Mouse (Mus musculus) mouse trophoblast stem cell (cell line): ENCODE data around the gene E130114P18Rik.

Experiments used
- in situ Hi-C, 2 experiments: fragments of 300-500 bp; cut with MseI, MboI; formaldehyde crosslinking; loops; 2 replicates in 1 of 2; 3 replicates in 1 of 2; pipeline ENCODE4 v1.15.1; 2025

E130114P18Rik gene

DNA sequence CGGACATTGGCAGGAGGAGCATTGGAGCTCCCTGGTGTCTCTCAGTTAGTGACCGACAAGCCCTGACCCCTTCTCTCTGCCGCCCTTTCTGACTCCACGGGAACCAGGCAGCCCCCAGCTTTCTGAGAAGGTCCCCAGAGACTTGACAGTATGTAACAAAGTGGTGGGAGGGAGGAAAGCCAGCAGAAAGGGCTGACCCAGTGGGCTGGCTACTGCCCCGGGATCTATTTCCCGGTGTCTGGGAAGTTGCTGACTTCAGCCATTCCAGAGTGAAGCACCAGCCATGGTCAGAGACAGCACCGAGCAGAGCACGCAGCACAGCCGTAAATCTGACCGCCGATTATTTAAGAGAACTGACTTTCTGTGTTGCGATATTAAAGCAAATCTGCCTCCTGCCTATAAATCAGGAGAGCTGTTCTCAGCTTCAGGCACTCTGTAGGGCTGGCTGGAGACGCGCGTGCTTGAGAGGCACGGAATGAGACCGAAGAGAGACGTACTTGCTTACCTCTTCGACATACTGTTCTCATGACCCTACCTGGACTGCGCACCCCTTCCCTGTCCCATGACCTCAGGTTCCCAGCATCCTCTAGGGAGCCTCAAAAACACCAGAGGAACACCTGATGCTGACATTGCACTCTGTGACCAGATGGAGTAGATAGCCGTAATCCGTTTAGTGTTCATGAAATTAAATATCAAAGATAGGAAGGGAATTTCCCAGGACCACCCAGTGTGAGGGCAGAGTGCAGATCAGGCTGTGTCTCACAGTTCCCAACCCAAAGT lies 70.3 kb downstream of the E130114P18Rik start:
- in situ Hi-C loops: no loop called here

DNA sequence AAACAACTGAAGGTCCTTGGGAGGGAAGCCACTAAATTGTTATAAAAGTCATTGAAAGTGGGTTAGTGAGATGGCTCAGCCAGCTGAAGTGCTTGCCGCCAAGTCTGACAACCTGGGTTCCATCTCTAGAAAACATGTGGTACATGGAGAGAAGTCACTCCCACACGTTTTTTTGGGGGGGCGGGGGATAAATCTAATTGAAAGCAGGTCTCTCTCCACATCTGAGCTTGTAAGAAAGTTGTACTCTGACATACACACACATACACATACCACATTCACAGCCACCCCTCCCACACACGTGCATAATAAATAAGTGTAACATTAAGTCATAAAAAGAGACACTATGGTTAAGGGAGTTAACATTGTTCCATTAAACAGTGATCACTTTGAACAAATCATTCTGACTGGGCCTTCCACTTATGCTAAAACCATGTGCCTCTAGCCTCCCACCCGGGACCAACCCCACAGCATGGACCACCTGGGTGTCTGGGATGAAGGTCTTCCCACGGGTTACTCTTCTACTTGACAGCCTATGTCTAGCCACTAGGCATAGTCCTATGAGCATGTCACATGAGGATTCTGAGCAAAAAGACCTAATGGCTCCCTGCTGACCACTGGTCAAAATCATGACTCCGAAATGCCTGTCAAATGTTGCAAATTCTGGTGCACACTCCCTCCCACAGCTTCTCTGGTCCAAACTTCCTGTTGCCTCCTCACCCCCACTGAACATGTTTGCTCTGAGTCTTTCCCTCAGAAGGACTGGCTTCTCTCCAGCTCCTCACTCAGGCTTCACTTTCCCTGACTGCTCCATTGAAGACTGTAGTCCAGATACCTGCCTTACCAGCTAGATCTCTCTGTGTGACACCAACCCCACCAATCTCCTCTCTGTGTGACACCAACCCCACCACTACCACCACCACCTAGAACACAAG lies 80.9 kb downstream of the E130114P18Rik start:
- in situ Hi-C loops: no loop called here

DNA sequence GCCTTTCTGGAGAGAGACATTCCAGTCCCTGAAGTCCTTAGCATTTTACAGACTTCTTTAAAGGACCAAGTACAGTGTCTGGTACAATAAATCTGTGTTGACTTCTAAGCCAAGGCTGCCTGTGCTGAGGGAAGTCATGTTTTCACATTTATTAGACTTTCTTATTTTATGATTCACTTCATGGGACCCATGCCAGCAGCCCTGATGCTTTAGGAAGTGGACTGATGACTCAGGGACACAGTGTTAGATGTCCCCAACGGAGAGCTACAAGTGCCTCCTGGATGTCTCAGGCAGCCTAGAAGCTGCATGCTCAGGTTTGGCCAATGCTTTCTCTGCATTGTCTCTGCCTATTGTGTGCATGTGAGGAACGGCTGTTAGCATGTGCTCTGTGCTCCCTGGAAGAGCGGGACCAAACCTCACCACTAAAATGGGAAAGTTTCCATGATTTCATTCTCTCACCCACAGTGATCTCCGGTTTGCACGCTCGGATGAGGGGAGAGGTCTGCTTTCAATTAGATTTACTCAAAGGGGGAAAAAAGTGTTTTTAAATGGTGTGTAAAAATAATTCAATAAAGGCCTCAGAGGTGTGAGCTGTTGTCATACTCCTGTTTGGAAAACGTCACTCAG lies 82.4 kb downstream of the E130114P18Rik start:
- in situ Hi-C loops: no loop called here

DNA sequence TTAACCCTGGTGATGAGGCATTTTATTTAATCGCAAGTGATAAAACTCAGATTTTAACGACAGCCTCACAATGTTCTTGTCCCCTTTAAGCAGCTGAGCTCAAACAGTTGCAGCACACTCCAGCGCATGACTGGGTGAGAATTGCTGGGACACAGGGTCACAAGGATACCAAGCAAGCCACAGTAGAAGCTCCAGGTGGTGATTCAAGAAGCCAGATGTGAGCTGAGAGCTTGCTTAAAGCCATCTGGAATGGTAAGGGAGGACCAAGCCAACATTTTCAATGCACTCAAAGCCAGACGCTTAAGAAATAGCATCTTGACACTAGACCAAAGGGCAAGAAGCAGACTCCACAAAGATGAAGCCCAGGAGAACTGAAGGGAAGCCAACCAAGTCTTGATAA lies 83.9 kb downstream of the E130114P18Rik start:
- in situ Hi-C loops: no loop called here

DNA sequence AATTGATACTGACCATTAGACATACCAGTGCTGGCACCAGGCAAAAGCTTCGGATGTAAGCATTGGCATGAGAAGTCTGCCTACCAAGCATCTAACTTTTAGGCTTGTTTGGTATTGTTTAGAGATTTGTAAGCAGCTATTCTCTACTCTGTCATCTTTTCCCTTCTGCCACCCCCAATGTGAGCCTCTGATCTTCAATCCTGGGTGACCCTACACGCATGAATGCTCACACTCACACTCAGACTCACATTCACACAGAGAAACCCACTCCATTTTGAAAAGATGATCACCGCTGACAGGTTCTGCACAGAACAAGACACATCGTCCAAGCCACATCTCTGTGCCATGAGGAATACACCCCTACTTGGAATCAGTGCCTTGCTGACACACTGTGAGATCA lies 84.8 kb downstream of the E130114P18Rik start:
- in situ Hi-C loops: no loop called here

DNA sequence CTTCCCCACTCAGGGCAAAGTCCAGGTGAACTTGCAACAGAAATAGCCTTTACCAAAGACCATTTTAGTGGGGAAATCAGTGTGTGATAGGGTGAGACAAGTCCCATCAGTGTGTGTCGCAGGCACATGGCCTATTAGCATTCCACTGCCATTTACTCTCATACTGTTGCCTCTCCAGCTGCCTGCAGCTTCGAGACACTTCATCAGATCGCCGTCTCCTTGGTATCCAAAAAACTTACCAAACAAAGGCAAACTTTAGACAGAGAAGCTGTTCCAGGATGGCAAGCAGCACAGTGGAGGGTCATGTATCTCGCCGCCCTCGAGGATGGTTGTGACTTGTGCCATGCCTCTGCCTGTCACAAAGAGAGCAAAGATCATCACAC lies 87.5 kb downstream of the E130114P18Rik start:
- in situ Hi-C loops: no loop called here

DNA sequence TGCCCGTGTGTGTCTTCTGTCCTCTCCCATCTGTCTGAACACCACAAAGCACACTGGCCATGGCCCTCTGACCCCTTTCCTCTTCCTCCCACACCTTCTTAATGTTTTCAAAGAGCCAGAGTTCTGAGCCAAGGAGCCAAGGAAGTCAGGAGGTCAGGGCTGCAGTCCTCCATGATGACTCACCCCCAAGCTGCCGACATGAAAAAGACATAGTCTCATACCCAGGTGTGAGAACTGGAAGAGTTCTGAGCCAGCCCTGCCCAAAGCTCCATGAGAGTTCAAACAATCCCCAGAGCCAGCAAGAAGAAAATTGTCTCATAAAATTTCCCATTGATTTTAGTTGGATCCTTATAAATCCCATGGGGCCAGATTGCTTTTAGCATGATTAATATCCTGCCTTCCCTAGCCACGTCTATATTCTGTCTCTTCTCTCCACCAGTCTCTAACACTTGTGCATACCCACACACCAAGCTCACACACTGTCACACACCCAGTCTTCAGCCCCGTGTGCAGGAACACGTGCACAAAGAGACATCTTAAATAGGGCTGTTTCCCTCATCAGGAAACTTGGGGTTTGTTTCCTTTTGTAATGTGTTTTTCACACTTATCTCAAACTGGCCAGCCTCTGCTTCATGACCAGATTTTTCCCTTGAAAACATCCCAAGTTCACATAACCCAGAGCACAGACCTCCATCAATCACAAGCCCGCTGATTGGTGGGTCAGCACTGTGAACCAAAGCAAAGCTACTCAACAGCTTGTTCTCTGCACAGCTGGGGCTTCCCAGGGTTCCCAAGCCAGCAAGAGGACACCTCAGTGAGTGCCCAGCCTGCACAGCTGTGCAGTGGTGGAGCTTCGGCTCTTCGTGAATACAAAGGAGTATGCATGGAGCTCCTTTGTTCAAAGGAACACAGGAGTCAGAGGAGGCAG lies 88.2 kb downstream of the E130114P18Rik start:
- in situ Hi-C loops: no loop called here

DNA sequence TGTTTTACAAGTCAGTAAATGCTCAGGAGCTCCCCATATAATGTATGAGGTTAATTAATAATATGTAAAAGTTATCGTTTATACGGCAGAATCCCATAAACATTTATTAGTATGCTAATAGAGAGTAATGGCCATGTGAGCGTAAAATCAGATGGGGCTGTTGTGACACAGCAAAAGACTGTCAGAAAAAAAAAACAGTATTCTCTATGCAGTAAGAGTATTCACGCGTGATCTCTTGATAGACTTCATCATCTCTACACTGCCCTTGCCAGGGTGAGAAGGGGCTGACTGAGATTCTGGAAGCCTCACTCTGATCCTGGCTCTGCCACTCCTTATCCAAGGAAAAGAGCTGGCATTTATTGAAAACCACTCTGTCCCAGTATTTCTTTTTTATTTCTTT lies 91.9 kb downstream of the E130114P18Rik start:
- in situ Hi-C loops: no loop called here

DNA sequence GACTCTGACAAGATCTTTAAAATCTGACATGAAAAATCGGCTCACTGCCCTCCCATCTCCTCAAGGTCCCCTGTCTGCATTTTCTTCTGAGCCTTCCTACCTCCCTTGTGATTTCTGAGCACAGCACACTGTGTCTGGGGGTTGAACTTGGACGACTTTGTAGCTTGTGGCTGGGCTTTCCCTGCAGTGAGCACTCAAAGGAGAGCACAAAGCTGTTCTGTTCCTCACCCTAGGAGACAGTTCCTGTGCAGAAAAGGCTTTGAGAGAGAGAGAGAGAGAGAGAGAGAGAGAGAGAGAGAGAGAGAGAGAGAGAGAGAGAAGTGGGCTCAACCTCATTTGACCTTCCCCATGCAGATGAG lies 101.3 kb downstream of the E130114P18Rik start:
- in situ Hi-C loops: no loop called here

DNA sequence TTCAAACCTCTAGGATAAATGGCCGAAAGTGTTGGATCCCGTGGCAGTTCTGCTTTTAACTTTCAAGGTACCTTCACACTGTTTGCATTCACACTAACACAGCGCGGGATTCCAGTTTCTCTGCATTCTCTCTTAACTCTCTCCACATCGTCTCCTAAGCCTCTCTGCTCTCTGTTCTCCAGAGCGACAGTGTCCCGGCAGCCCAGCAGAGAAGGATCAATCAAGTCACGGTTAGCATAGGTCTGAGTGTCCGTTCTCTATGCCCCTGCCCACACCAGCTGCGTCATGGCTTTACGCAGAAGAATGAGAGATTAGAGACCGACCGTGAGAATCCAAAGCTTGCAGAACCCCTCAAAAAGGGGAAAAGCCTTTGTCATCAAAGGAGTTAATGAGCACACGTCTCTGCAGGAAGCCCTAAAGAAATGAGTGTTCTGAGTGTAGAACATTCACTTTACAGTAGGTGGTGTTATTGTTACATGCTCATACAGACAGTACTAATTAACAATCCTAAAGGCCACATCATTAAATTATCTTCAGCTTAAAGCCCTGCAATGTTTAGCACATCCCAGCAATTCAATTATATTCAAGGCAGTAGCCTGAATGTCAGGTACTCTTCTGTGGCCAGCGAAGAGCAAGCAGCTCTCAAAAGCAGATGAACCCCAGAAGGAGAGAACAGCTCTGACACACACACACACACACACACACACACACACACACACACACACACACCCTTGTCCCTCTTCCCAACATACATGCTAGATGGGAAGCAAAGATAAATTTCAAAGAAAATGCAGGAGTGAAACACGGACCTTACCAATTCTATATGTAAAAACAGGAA lies 101.9 kb downstream of the E130114P18Rik start:
- in situ Hi-C loops: no loop called here

DNA sequence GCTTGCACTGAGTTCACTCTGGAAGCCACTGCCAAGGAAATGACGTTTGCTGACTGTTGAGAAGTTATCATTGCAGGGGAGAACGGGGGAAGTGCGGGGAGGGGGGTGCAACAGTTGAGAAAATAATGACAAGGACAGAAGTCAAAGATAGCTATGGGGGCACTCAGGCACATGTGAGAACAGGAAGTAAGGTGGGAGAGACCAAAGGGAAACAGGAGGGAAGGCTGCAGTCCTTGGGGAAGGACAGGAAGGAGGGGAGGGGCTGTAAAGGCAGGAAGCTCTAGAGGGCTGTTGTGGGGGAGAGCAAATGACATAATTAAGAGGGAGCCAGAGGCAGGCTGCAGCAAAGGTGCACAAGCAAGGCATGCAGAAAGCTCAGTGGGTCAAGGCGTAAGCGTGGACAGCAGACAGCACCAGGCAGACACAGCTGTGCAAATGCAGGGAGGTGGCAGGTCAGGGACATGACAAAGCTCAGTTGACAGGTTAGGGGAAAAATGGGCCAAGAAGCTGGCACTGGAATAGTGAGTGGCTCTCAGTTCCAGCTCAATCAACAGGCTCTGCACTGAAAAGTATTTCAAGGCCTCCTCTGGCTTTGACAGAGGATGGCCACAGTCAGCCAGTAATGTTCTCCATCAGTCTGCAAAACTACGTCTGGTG lies 103.9 kb downstream of the E130114P18Rik start:
- in situ Hi-C loops: no loop called here

DNA sequence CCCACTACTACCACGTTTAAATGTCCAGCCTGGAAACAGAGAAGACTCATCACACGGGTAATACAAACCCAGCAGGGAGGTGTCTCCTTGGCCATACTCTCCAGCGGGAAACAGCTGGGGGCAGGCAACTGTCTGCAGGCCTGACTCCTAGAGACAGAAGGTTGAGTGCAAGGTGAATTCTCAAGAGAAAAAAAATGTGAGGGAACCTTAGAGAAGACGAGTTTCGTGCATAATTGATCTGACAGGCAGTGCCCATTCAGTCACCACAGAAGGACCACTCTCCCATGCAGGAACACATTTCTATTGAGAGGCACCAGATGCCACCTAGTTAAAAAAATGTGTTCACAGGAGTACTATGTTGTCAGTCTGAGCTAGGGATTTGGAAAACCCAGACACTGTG lies 105.4 kb downstream of the E130114P18Rik start:
- in situ Hi-C loops: no loop called here

DNA sequence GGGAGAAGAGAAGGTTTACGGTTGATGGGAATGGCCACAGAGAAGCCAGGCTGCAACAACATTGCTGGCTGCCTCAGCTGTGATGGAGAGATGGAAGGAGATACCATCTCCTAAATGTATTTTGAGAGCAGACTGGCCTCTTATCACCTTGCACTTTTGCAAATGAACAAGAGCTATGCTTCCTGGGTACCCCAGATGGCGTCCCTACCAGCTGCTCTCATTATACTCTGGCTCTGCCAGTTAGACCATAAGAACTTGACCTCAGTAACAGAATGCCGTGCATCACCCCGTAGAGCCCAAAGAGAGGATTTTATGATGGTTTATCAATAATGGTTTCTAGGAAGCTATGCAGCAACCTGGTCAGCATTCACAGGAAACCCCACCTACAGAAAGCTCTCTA lies 106.0 kb downstream of the E130114P18Rik start:
- in situ Hi-C loops: no loop called here

DNA sequence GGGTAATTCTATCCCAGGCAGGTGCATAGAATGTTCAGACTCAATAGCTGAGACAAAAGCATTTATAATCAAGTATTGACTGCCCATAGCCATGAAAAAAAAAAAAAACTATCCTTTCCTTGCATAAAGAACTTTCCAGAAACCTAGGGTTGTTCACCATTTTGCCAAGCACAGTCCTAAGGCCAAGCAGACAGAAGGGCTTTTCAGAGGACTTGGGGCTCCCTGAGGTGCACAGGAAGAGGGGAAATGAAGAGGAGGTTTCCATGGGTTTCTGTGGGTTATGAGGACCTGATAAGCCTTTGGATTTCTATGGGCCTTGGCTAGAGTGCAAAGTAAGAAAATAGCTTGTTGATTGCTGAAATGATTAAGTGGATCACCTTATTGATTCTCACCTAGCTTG lies 107.5 kb downstream of the E130114P18Rik start:
- in situ Hi-C loops: no loop called here

DNA sequence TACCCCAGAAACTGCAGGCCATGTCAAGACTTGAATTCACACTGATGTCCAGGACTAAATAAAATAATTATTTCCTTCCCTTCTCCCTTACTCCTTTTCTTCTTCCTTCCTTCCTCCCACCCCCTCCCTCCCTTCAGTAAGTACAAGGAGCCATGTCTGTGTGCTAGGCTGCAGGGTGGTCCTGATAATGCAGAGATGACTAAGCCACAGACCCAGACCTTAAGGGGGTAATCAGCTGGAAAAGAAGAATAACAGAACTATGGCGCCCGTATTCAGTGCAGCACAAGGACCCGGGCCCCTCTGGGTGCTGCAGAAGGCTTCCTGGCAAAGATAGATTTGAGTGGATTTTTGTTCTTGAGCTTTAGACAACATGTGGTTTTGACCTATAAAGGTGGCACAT lies 108.1 kb downstream of the E130114P18Rik start:
- in situ Hi-C loops: no loop called here

DNA sequence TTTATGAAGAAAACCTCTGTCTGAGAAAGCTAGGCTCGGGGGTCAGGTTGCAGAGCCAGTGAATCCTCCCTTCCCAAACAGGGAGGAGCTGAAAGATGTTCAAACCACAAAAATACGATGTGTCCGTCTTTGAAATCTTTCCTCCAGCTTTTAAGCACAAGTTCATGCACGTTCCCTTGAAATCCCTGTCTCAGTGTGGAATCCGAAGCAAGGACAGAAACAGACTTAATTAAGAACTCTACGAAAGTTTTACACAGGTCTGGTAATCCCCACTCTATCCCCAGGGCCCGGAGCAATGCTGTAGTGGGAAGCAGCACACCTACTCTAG lies 112.5 kb downstream of the E130114P18Rik start:
- in situ Hi-C loops: no loop called here

DNA sequence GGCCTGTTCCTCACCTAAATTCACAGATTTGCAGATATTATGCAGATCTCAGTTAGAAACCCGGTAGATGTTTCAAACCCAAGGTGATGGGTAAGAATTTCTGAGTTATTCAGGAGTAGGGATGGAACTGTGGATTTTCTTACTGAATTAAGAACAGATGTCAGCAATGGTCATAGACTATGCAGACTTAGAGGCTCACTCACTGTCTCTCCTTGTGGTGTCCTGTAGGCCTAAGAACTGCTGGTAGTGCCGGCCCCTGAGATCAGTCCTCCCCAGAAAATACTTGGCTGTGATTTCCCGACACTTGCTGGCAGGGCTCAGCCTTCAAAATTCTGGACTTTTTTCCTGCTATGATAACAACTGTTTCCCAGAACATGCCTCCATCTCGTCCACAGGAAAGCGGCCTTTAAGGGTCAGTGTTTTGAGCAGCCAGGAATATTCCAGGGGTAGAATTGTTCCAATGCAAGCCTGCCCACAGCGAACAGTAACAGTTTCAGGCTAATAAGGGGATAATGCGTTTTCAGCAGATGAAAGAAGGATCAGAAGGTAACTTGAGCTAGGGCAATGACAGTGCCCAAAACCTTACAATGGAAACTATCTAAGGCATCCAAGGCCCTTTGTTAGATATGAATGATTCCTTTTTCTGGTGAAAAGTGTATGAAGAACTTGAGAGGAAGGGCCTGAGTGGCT lies 113.0 kb downstream of the E130114P18Rik start:
- in situ Hi-C loops: no loop called here

DNA sequence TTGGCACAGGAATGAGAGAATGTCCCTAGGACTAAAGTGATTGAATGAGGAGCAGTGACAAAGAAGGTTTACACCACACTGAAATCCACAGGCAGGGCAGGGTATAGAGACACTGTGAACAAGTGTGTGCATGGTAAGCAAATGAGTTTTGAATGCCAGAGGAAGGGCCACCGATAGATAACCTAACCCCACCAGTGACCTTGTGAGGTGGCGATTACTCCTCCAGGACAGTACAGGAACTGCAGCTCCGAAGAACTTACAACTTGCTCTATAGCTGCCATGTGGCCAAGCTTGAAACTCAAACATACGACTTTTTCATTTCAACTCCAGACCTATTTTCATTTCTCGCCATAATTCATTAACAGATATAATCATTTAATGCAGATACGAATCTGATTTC lies 114.0 kb downstream of the E130114P18Rik start:
- in situ Hi-C loops: no loop called here

DNA sequence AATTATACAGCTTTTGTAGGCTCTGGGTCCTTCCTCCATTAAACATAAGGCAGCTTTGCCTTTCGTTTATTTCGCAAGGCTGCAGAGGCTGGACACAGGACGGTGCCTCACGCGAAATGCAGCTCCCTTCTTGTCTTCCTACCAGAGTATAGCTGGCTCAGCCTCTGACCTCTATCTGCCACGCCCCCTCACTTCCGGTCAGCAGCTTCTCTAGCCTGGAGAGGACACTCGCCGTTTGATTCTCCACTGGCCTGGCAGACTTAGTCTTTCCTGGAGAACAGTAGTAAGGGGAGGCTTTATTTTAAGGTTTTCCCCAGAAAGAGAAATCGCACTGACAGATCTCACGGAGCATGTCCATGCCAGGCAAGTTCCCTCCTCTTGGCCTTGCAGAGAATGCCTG lies 115.0 kb downstream of the E130114P18Rik start:
- in situ Hi-C loops: no loop called here
